Mouse (Mus musculus) intestine, postnatal 0 days (tissue): ENCODE measurements at regions not wholly inside any gene's neighbourhood (a gene's known extent, or its start where the extent isn't known, plus 50 kb on each side); places are given as distances from the start of the nearest gene placed in this dataset.

Experiments used
- ATAC-seq: fragments of 200-750 bp; cut with Nextera tagmentation; 2 replicates; pipeline ENCODE4 v1.8.0; 2017; ENCODE audit warnings: mild to moderate bottlenecking, moderate TSS enrichment, moderate library complexity
- H3K27ac ChIP-seq: fragments of 300-500 bp; sonication (generic); 2 replicates; pipeline ENCODE4 v1.5.1; 2014; ENCODE audit warnings: mild to moderate bottlenecking, low read depth, low read length, moderate library complexity
- H3K27me3 ChIP-seq: fragments of 300-500 bp; sonication (generic); replicated peaks from 2 replicates; pipeline ENCODE4 v1.6.1; 2014; ENCODE audit warnings: low read length, mixed read lengths; ENCODE audit not compliant: control insufficient read depth, insufficient read depth
- H3K36me3 ChIP-seq: fragments of 300-500 bp; sonication (generic); 2 replicates; pipeline ENCODE4 v1.6.1; 2014; ENCODE audit warnings: mild to moderate bottlenecking, moderate library complexity; ENCODE audit not compliant: control insufficient read depth, insufficient read depth
- H3K4me1 ChIP-seq: fragments of 300-500 bp; sonication (generic); replicated peaks from 2 replicates; pipeline ENCODE4 v1.6.1; 2014; ENCODE audit warnings: antibody characterized with exemption, low read length, mixed read lengths; ENCODE audit not compliant: control insufficient read depth, insufficient read depth
- H3K4me2 ChIP-seq: fragments of 300-500 bp; sonication (generic); replicated peaks from 2 replicates; pipeline ENCODE4 v1.6.1; 2014; ENCODE audit warnings: low read depth, mild to moderate bottlenecking, moderate library complexity
- H3K4me3 ChIP-seq: fragments of 300-500 bp; sonication (generic); 2 replicates; pipeline ENCODE4 v1.5.1; 2014; ENCODE audit warnings: low read depth, low read length
- H3K9ac ChIP-seq: fragments of 300-500 bp; sonication (generic); 2 replicates; pipeline ENCODE4 v1.6.1; 2014; ENCODE audit warnings: mild to moderate bottlenecking, low read depth, low read length
- H3K9me3 ChIP-seq: fragments of 300-500 bp; sonication (generic); 2 replicates; pipeline ENCODE4 v1.6.1; 2016; ENCODE audit warnings: mixed run types; ENCODE audit not compliant: control insufficient read depth
- CTCF ChIP-seq: sonication (generic); IDR thresholded peaks from 2 replicates; pipeline ENCODE4 v1.5.1; 2016; ENCODE audit warnings: low read depth, mild to moderate bottlenecking, control low read depth, antibody characterized with exemption, moderate library complexity
- WGBS: fragments of 180-500 bp; shearing (Covaris S2); extraction: QIAGEN DNeasy Blood & Tissue Kit; methylation state at CpG from one replicate; pipeline ENCODE4 v1.1.7; 2014; 5-methylcytosine and 5-hydroxymethylcytosine counted together

- H3K9ac ChIP-seq, result no peak overlapping the region
- no peak overlapping the region for H3K27ac ChIP-seq
- no peaks in the 10 kb centered on the region for H3K36me3 ChIP-seq
- no peak for ATAC-seq
- no peaks in the 10 kb centered on the region for H3K27me3 ChIP-seq
- H3K4me1 ChIP-seq, result no peaks in the 10 kb centered on the region
- H3K9me3 ChIP-seq, result no peaks in the 10 kb centered on the region
- H3K4me3 ChIP-seq, result no peak overlapping the region
- 75% methylated on average over 4 of the region's 4 CpGs for WGBS
- no peak overlapping the region for H3K4me2 ChIP-seq
- TF ChIP-seq CTCF, result no peak
Measured at GRCm38 (mm10) chr12:9266221-9266620, 236.4 kb downstream of the Ttc32 start.

GRCm38 (mm10) chr12:9271484-9271883 lies 241.7 kb downstream of the Ttc32 start:
- Histone ChIP-seq H3K36me3 (no peaks in the 10 kb centered on the region), H3K9ac (no peak overlapping the region), H3K4me1 (no peaks in the 10 kb centered on the region), H3K9me3 (no peaks in the 10 kb centered on the region), H3K27ac (no peak overlapping the region), H3K4me3 (no peak overlapping the region), H3K27me3 (no peaks in the 10 kb centered on the region), H3K4me2 (no peak overlapping the region)
- WGBS, result 88% methylated on average over 2 of the region's 2 CpGs
- no peak for TF ChIP-seq CTCF
- ATAC-seq, result no peak

GRCm38 (mm10) chr12:9274181-9274580 lies 244.4 kb downstream of the Ttc32 start:
- no peak for TF ChIP-seq CTCF
- no peaks in the 10 kb centered on the region for H3K36me3 ChIP-seq
- no peak for ATAC-seq
- H3K27me3 ChIP-seq, result no peaks in the 10 kb centered on the region
- H3K4me1 ChIP-seq, result no peaks in the 10 kb centered on the region
- H3K4me3 ChIP-seq, result no peak overlapping the region
- no peaks in the 10 kb centered on the region for H3K9me3 ChIP-seq
- no peak overlapping the region for H3K27ac ChIP-seq
- no peak overlapping the region for H3K9ac ChIP-seq
- WGBS, result 43% methylated on average over 1 of the region's 1 CpGs
- no peak overlapping the region for H3K4me2 ChIP-seq

- no peaks in the 10 kb centered on the region for H3K36me3 ChIP-seq
- no peak for ATAC-seq
- no peak overlapping the region for H3K27ac ChIP-seq
- H3K27me3 ChIP-seq, result no peaks in the 10 kb centered on the region
- H3K4me3 ChIP-seq, result no peak overlapping the region
- WGBS, result 89% methylated on average over 7 of the region's 7 CpGs
- H3K9me3 ChIP-seq, result no peaks in the 10 kb centered on the region
- no peak for TF ChIP-seq CTCF
- H3K9ac ChIP-seq, result no peak overlapping the region
- no peaks in the 10 kb centered on the region for H3K4me1 ChIP-seq
- H3K4me2 ChIP-seq, result no peak overlapping the region
Measured at GRCm38 (mm10) chr12:9275697-9276096, 245.9 kb downstream of the Ttc32 start.

- H3K9ac ChIP-seq, result no peak overlapping the region
- H3K4me3 ChIP-seq, result no peak overlapping the region
- H3K27ac ChIP-seq, result no peak overlapping the region
- TF ChIP-seq CTCF, result no peak
- no peaks in the 10 kb centered on the region for H3K9me3 ChIP-seq
- no peaks in the 10 kb centered on the region for H3K36me3 ChIP-seq
- no peaks in the 10 kb centered on the region for H3K4me1 ChIP-seq
- no peaks in the 10 kb centered on the region for H3K27me3 ChIP-seq
- WGBS, result 42% methylated on average over 5 of the region's 5 CpGs
- no peak overlapping the region for H3K4me2 ChIP-seq
- no peak for ATAC-seq
Measured at GRCm38 (mm10) chr12:9278735-9279134, 248.9 kb downstream of the Ttc32 start.

- ATAC-seq, result no peak
- no peak overlapping the region for H3K4me2 ChIP-seq
- H3K4me1 ChIP-seq, result no peaks in the 10 kb centered on the region
- no peak overlapping the region for H3K4me3 ChIP-seq
- H3K27me3 ChIP-seq, result no peaks in the 10 kb centered on the region
- no peak for TF ChIP-seq CTCF
- WGBS, result 58% methylated on average over 5 of the region's 5 CpGs
- H3K36me3 ChIP-seq, result no peaks in the 10 kb centered on the region
- no peak overlapping the region for H3K27ac ChIP-seq
- H3K9ac ChIP-seq, result no peak overlapping the region
- no peaks in the 10 kb centered on the region for H3K9me3 ChIP-seq
Measured at GRCm38 (mm10) chr12:9279893-9280605, 250.3 kb downstream of the Ttc32 start.
